28 mouse cellular contexts compared by ENCODE assay signal in the genomic region with DNA sequence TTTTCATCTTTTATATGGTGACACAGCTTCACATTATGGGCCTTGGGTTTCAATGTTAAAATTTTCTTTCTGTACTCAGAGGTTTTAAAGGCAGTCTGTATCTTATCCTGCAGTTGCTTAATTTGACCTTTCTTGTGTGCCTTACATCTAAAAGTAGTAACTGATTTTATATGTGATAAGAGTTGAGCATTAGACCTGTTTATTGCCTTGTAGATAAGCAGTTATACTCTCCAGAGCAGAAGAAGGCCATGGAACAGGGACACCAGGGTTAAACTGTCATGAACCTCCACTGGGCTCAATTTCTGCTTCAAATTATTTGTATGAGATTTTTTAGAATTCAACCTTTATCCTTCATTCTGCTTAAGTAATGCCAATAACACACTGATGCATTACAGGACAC. TPM values are rescaled to one million over a fixed set of nuclear protein-coding genes. Genes with fewer than 3 reads are reported as not detected.
DNase-seq lines count a peak whose midpoint lies in the region; ATAC-seq and TF ChIP-seq lines count a peak whose summit lies in the region.
"Had no signal": no experiment of that assay in that cellular context is flagged by ENCODE, and none has a peak within 500 bp of the region (broad histone marks: within the 10 kb centered on the region; RNA-seq: fewer than 3 reads in every experiment).

No protein-coding gene starts in this region.

- H3K27ac ChIP-seq in intestine, embryonic 14.5 days (ENCODE audit: low read depth) = no peak overlapping the region
- H3K27ac ChIP-seq in intestine, embryonic 16.5 days (ENCODE audit: low read length) = 0 out of 2 replicates have a peak overlapping the region, but pooled peaks have one; percentile 16
- H3K27ac ChIP-seq in small intestine, adult 2 months (ENCODE audit: insufficient read depth, low read depth, low read length) = peak overlapping the region; percentile 39
- H3K27ac ChIP-seq: embryonic facial prominence, embryonic 13.5 days; embryonic facial prominence, embryonic 15.5 days; forebrain, embryonic 10.5 days; forebrain, embryonic 12.5 days had no signal

- no peak for TF ChIP-seq CTCF in small intestine, adult 2 months (IDR thresholded peaks at IDR 0.05; ENCODE audit: extremely low read depth, insufficient read length, insufficient replicate concordance, low read depth, low read length)

- H3K4me2 ChIP-seq in intestine, embryonic 14.5 days (ENCODE audit: low read length) = no peak overlapping the region
- H3K4me2 ChIP-seq in intestine, embryonic 16.5 days (ENCODE audit: low read depth, low read length) = no peak overlapping the region
- H3K4me2 ChIP-seq: embryonic facial prominence, embryonic 13.5 days; embryonic facial prominence, embryonic 15.5 days; forebrain, embryonic 12.5 days had no signal

- no peak overlapping the region for H3K9ac ChIP-seq in intestine, embryonic 14.5 days (ENCODE audit: low read length)
- no peak overlapping the region for H3K9ac ChIP-seq in intestine, embryonic 16.5 days (ENCODE audit: low read depth, low read length)
- H3K9ac ChIP-seq: embryonic facial prominence, embryonic 13.5 days; embryonic facial prominence, embryonic 15.5 days; forebrain, embryonic 12.5 days had no signal

- peak; percentile 40; the same call in 1 of the 2 replicates for ATAC-seq in intestine, embryonic 14.5 days (replicated peaks; ENCODE audit: low FRiP score, low TSS enrichment, low read depth)
- ATAC-seq in intestine, embryonic 16.5 days = peak; percentile 88
- ATAC-seq: CD4-positive, CD25-positive, alpha-beta regulatory T cell, adult 4 months; forebrain, embryonic 14.5 days; forebrain, embryonic 16.5 days had no signal

- H3K27me3 ChIP-seq in intestine, embryonic 14.5 days (replicated peaks; ENCODE audit: control insufficient read depth, insufficient read depth, low read length) = no peaks in the 10 kb centered on the region
- H3K27me3 ChIP-seq in intestine, embryonic 16.5 days (replicated peaks; ENCODE audit: control insufficient read depth, insufficient read depth, low read length) = no peaks in the 10 kb centered on the region
- no peaks in the 10 kb centered on the region for H3K27me3 ChIP-seq in small intestine, adult 2 months (ENCODE audit: control insufficient read depth, insufficient read depth, low read length)
- H3K27me3 ChIP-seq: CH12.LX; embryonic facial prominence, embryonic 13.5 days; embryonic facial prominence, embryonic 15.5 days; forebrain, embryonic 12.5 days had no signal

- no peaks in the 10 kb centered on the region for H3K36me3 ChIP-seq in intestine, embryonic 14.5 days (ENCODE audit: control insufficient read depth, insufficient read depth, low read length)
- no peaks in the 10 kb centered on the region for H3K36me3 ChIP-seq in intestine, embryonic 16.5 days (ENCODE audit: control insufficient read depth, insufficient read depth, low read length)
- H3K36me3 ChIP-seq in small intestine, adult 2 months (ENCODE audit: control insufficient read depth, insufficient read depth, low read length) = no peaks in the 10 kb centered on the region
- H3K36me3 ChIP-seq: embryonic facial prominence, embryonic 13.5 days; embryonic facial prominence, embryonic 15.5 days; forebrain, embryonic 10.5 days; forebrain, embryonic 12.5 days; G1E had no signal

- DNase-seq in intestine, embryonic 14.5 days (ENCODE audit: low spot score) = no peak
- DNase-seq in Muller cell, postnatal 12 days (ENCODE audit: inconsistent ontology term) = no peak
- no peak for DNase-seq in gastrocnemius, adult 8-10 months (ENCODE audit: low spot score in 2 of 2)
- DNase-seq: adrenal gland, adult 2 months; adrenal gland, postnatal 10 days; adrenal gland, postnatal 25 days; B cell, adult 2 months; cerebellum, adult 11 months; cerebellum, adult 18-20 months; cerebellum, adult 8-10 months; cerebellum, adult 9-11 months; cerebellum, postnatal 14 days; cerebellum, postnatal 36 days had no signal

- H3K9me3 ChIP-seq in intestine, embryonic 14.5 days (ENCODE audit: control insufficient read depth, low read length) = no peaks in the 10 kb centered on the region
- no peaks in the 10 kb centered on the region for H3K9me3 ChIP-seq in intestine, embryonic 16.5 days (ENCODE audit: control insufficient read depth, low read length)
- H3K9me3 ChIP-seq: embryonic facial prominence, embryonic 13.5 days; embryonic facial prominence, embryonic 15.5 days; forebrain, embryonic 10.5 days; forebrain, embryonic 12.5 days had no signal

- TF ChIP-seq POLR2A in small intestine, adult 2 months (IDR thresholded peaks at IDR 0.05; ENCODE audit: low read depth, low read length) = no peak

- no peaks in the 10 kb centered on the region for H3K4me1 ChIP-seq in intestine, embryonic 14.5 days (replicated peaks; ENCODE audit: control insufficient read depth, insufficient read depth, low read length)
- H3K4me1 ChIP-seq in intestine, embryonic 16.5 days (ENCODE audit: control insufficient read depth, insufficient read depth, low read length) = peaks cover 3% of the 10 kb centered on the region; the same call in 1 of the 2 replicates
- H3K4me1 ChIP-seq in small intestine, adult 2 months (ENCODE audit: control insufficient read depth, insufficient read depth, insufficient read length, low read length) = peaks cover 12% of the 10 kb centered on the region; the same call in 1 of the 2 replicates
- H3K4me1 ChIP-seq: embryonic facial prominence, embryonic 13.5 days; embryonic facial prominence, embryonic 15.5 days; forebrain, embryonic 12.5 days had no signal

- H3K4me3 ChIP-seq in intestine, embryonic 14.5 days (ENCODE audit: low read depth, low read length) = no peak overlapping the region
- no peak overlapping the region for H3K4me3 ChIP-seq in intestine, embryonic 16.5 days (ENCODE audit: low read length)
- no peak overlapping the region for H3K4me3 ChIP-seq in small intestine, adult 2 months (ENCODE audit: low read depth, low read length)
- H3K4me3 ChIP-seq: embryonic facial prominence, embryonic 13.5 days; embryonic facial prominence, embryonic 15.5 days; erythroblast, embryonic 14.5 days; forebrain, embryonic 10.5 days; forebrain, embryonic 12.5 days had no signal

RNA-seq across cellular contexts. Expression of gene Slc15a5, which starts 24.8 kb away (rescaled TPM):
- not detected in 2 replicates for polyA plus RNA-seq in intestine, embryonic 14.5 days (2014; fragmentation: Nextera tagmentation; extraction: Ambion mirVana)
- polyA plus RNA-seq in intestine, embryonic 16.5 days (2015; fragmentation: Nextera tagmentation; extraction: Ambion mirVana) = not detected in 2 replicates
- polyA plus RNA-seq in small intestine, adult 2 months (2012; rRNA removed) = 0.06 TPM in 1 of 2 replicates, not detected in the other
- total RNA-seq in gastrocnemius, adult 8-10 months (2022) = 10 to 100 TPM in 2 of 4 experiments, 1 to 10 TPM in 1, under 1 TPM in 1; 0.63 to 21.8 (median 10.9) TPM
- total RNA-seq: adrenal gland, postnatal 10 days; CH12.LX; common myeloid progenitor, adult 5-6 weeks had no signal
- polyA plus RNA-seq: brain, embryonic 14.5 days; CD4-positive, CD25-positive, alpha-beta regulatory T cell, adult 4 months; embryonic facial prominence, embryonic 11.5 days; embryonic facial prominence, embryonic 13.5 days; erythroblast, embryonic 14.5 days; forebrain, embryonic 10.5 days; forebrain, embryonic 12.5 days; forebrain, embryonic 14.5 days; G1E had no signal

RNA-seq across cellular contexts. Expression of gene Mgst1, which starts 35.6 kb away (rescaled TPM):
- 199 and 260 TPM in 2 replicates for polyA plus RNA-seq in intestine, embryonic 14.5 days (2014; fragmentation: Nextera tagmentation; extraction: Ambion mirVana)
- 595 and 631 TPM in 2 replicates for polyA plus RNA-seq in intestine, embryonic 16.5 days (2015; fragmentation: Nextera tagmentation; extraction: Ambion mirVana)
- 138 and 171 TPM in 2 replicates for polyA plus RNA-seq in small intestine, adult 2 months (2012; rRNA removed)
- total RNA-seq in gastrocnemius, adult 8-10 months (2022) = 10 to 100 TPM; 18.6 to 81.5 (median 59.4) TPM
- total RNA-seq: CH12.LX, G1E had no signal
- polyA plus RNA-seq: G1E had no signal
